Mouse (Mus musculus): Measurements from ENCODE around the gene Mttp.

- TF ChIP-seq CTCF (conservative IDR thresholded peaks at IDR 0.05; ENCODE audit: low read length) (no peak), POU5F1 (IDR thresholded peaks at IDR 0.05; ENCODE audit: borderline replicate concordance, low read length) (no peak)
Measured at GRCm38 (mm10) chr3:138050772-138051171, 94.0 kb downstream of the Mttp start.
